Mouse (Mus musculus) heart, postnatal 25 days (tissue): ENCODE data around the gene Adprm. TPM values are rescaled to one million over a fixed set of nuclear protein-coding genes. Genes with fewer than 3 reads are reported as not detected.

Experiments
- DNase-seq: peaks from one replicate; pipeline ENCODE4 v3.0.0; 2022; ENCODE audit warnings: low spot score
- intact Hi-C: fragments of 180-260 bp; cut with DNase I; formaldehyde crosslinking; loops from one replicate; pipeline ENCODE4 v1.15.1; 2025
- total RNA-seq, 2 experiments: library from RNA; stranded (reverse); gene quantifications; 2 replicates each; pipeline ENCODE4 v1.2.3; 2021

Gene Adprm
- total RNA-seq, 2 experiments from 2014 or later = 13.3 to 14.5 TPM

GRCm38 (mm10) chr11:67078888-67079287, 26.5 kb upstream of the Adprm start:
- intact Hi-C loops = no loop called here
- no peak for DNase-seq

GRCm38 (mm10) chr11:67078000-67078399, 25.6 kb upstream of the Adprm start, which contains the start of gene Myh3:
TSS of gene Myh3 (plus strand) at chr11:67078300.
- no peak for DNase-seq

GRCm38 (mm10) chr11:67077435-67077834, 25.0 kb upstream of the Adprm start:
- no peak for DNase-seq
- intact Hi-C loops = no loop called here

More at GRCm38 (mm10) chr11:67078000-67078399, 25.6 kb upstream of the Adprm start, which contains the start of gene Myh3:
- intact Hi-C loops = no loop called here

- intact Hi-C loops = no loop called here
These were observed 24.4 kb upstream of the Adprm start for GRCm38 (mm10) chr11:67076781-67077180.

GRCm38 (mm10) chr11:67075036-67075435, 22.6 kb upstream of the Adprm start:
- DNase-seq = no peak
- intact Hi-C loops = no loop called here

More at GRCm38 (mm10) chr11:67076781-67077180, 24.4 kb upstream of the Adprm start:
- DNase-seq = no peak

- no peak for DNase-seq
- intact Hi-C loops = no loop called here
These were observed 20.3 kb upstream of the Adprm start for GRCm38 (mm10) chr11:67072615-67073130.

GRCm38 (mm10) chr11:67067741-67068140, 15.3 kb upstream of the Adprm start:
- no peak for DNase-seq
- intact Hi-C loops = no loop called here

GRCm38 (mm10) chr11:67062726-67063125, 10.3 kb upstream of the Adprm start:
- DNase-seq = no peak
- intact Hi-C loops = no loop called here

- no peak for DNase-seq
- intact Hi-C loops = no loop called here
These were observed 8.9 kb upstream of the Adprm start for GRCm38 (mm10) chr11:67061311-67061710.

GRCm38 (mm10) chr11:67054754-67055365, 2.5 kb upstream of the Adprm start:
- DNase-seq = no peak
- intact Hi-C loops = no loop called here

GRCm38 (mm10) chr11:67051676-67052320, 596 bp downstream of the Adprm start:
- no peak for DNase-seq
- intact Hi-C loops = loop anchor here (1.0 kb wide), 1 partner anchor 26 kb away; the partner anchor contains the start of gene Tmem220

- DNase-seq = no peak
- intact Hi-C loops = no loop called here
These were observed 3.1 kb downstream of the Adprm start for GRCm38 (mm10) chr11:67049256-67049655.

- no peak for DNase-seq
- intact Hi-C loops = no loop called here
These were observed 3.9 kb downstream of the Adprm start for GRCm38 (mm10) chr11:67048496-67048895.

- DNase-seq = no peak
- intact Hi-C loops = no loop called here
These were observed 5.2 kb downstream of the Adprm start for GRCm38 (mm10) chr11:67047199-67047598.

GRCm38 (mm10) chr11:67044959-67045358, 7.4 kb downstream of the Adprm start:
- intact Hi-C loops = no loop called here
- no peak for DNase-seq

- no peak for DNase-seq
- intact Hi-C loops = no loop called here
These were observed 9.4 kb downstream of the Adprm start for GRCm38 (mm10) chr11:67043007-67043406.

GRCm38 (mm10) chr11:67040483-67040882, 11.9 kb downstream of the Adprm start:
- no peak for DNase-seq
- intact Hi-C loops = no loop called here

- no peak for DNase-seq
- intact Hi-C loops = no loop called here
These were observed 12.6 kb downstream of the Adprm start for GRCm38 (mm10) chr11:67039799-67040198.

- no peak for DNase-seq
- intact Hi-C loops = no loop called here
These were observed 15.5 kb downstream of the Adprm start for GRCm38 (mm10) chr11:67036892-67037291.

GRCm38 (mm10) chr11:67036229-67036628, 16.2 kb downstream of the Adprm start:
- intact Hi-C loops = no loop called here
- no peak for DNase-seq

GRCm38 (mm10) chr11:67034775-67035485, 17.5 kb downstream of the Adprm start:
- no peak for DNase-seq
- intact Hi-C loops = no loop called here
